Mouse (Mus musculus) liver, postnatal 0 days (tissue): ENCODE results near the gene 1700123O20Rik. TPM values are rescaled to one million over a fixed set of nuclear protein-coding genes. Genes with fewer than 3 reads are reported as not detected.

Experiments
- ATAC-seq: fragments of 200-750 bp; cut with Nextera tagmentation; 2 replicates; pipeline ENCODE4 v1.8.0; 2017; ENCODE audit warnings: mild to moderate bottlenecking, moderate library complexity
- DNase-seq: peaks from one replicate; pipeline ENCODE4 v3.0.0-alpha.2; 2016
- H3K27ac ChIP-seq: fragments of 300-500 bp; sonication (generic); 2 replicates; pipeline ENCODE4 v1.5.1; 2014; ENCODE audit warnings: antibody characterized with exemption, moderate library complexity, mild to moderate bottlenecking, low read depth
- H3K27me3 ChIP-seq: fragments of 300-500 bp; sonication (generic); 2 replicates; pipeline ENCODE4 v1.6.1; 2014; ENCODE audit warnings: low read length, control low read depth, mixed read lengths; ENCODE audit not compliant: insufficient read depth
- H3K36me3 ChIP-seq: fragments of 300-500 bp; sonication (generic); replicated peaks from 2 replicates; pipeline ENCODE4 v1.6.1; 2014; ENCODE audit warnings: mild to moderate bottlenecking, control low read depth, low read length, moderate library complexity, mixed read lengths; ENCODE audit not compliant: insufficient read depth
- H3K4me1 ChIP-seq: fragments of 300-500 bp; sonication (generic); 2 replicates; pipeline ENCODE4 v1.6.1; 2014; ENCODE audit warnings: antibody characterized with exemption, mild to moderate bottlenecking, control low read depth; ENCODE audit not compliant: insufficient read depth
- H3K4me2 ChIP-seq: fragments of 300-500 bp; sonication (generic); 2 replicates; pipeline ENCODE4 v1.6.1; 2014; ENCODE audit warnings: low read depth, mild to moderate bottlenecking, low read length, moderate library complexity, mixed read lengths
- H3K4me3 ChIP-seq: fragments of 300-500 bp; sonication (generic); 2 replicates; pipeline ENCODE4 v1.5.1; 2014; ENCODE audit warnings: low read depth, low read length
- H3K9ac ChIP-seq: fragments of 300-500 bp; sonication (generic); replicated peaks from 2 replicates; pipeline ENCODE4 v1.6.1; 2014; ENCODE audit warnings: mild to moderate bottlenecking, moderate library complexity
- H3K9me3 ChIP-seq: fragments of 300-500 bp; sonication (generic); 2 replicates; pipeline ENCODE4 v1.6.1; 2016; ENCODE audit warnings: mild to moderate bottlenecking, control low read depth, low read length, mixed read lengths
- CTCF ChIP-seq: sonication (generic); IDR thresholded peaks from 2 replicates; pipeline ENCODE4 v1.5.1; 2016; ENCODE audit warnings: antibody characterized with exemption, low read depth
- EP300 ChIP-seq: IDR thresholded peaks from 2 replicates; pipeline ENCODE4 v1.6.1; 2016; ENCODE audit warnings: antibody characterized with exemption, low read depth, mild to moderate bottlenecking
- WGBS: fragments of 180-500 bp; shearing (Covaris S2); extraction: QIAGEN DNeasy Blood & Tissue Kit; methylation state at CpG from one replicate; pipeline ENCODE4 v1.1.7; 2014; ENCODE audit not compliant: insufficient replicate concordance; 5-methylcytosine and 5-hydroxymethylcytosine counted together
- polyA plus RNA-seq: library from polyadenylated mRNA; unstranded; fragments of >200 nt; fragmentation: Nextera tagmentation; extraction: Ambion mirVana; gene quantifications from 2 replicates; pipeline ENCODE4 v1.2.1, GENCODE M21; 2015

Gene 1700123O20Rik
- polyA plus RNA-seq, 1 experiment from 2014 or later = 53.3 TPM

- TF ChIP-seq CTCF (no peak), EP300 (no peak)
- no peak overlapping the region for H3K4me2 ChIP-seq
- no peak overlapping the region for H3K9ac ChIP-seq
- H3K27ac ChIP-seq = no peak overlapping the region
- 0 out of 2 replicates have a peak, but pooled peaks cover 5% of the 10 kb centered on the region for H3K27me3 ChIP-seq
- DNase-seq (no peak), ATAC-seq (no peak)
- 91% methylated on average over 25 of the region's 25 CpGs for WGBS
- no peaks in the 10 kb centered on the region for H3K9me3 ChIP-seq
- no peak overlapping the region for H3K4me3 ChIP-seq
- H3K4me1 ChIP-seq = peaks cover 3% of the 10 kb centered on the region
- H3K36me3 ChIP-seq = peaks cover 54% of the 10 kb centered on the region
These were observed 43.6 kb upstream of the 1700123O20Rik start for GRCm38 (mm10) chr14:54642224-54642944.

DNA sequence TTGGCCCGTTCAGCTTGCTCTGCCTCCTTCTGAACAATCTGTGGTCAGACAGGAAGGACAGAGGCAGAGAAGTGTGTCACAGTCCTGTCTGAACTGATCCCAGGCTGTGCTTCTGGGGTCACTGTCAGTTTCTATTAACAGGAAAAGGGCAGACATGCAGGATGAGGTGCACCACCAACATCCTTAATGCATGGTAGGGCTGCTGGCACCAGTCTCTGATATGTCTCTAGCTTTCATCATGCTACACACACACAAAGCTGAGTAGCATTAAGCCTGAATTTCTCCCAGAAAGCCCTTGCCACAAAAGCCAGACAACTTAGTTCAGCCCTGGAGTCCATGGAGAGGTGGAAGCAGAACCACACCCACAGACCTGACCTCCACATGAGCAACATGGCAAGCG, 43.0 kb upstream of the 1700123O20Rik start:
- WGBS = 65% methylated on average over 2 of the region's 2 CpGs
- DNase-seq = no peak
- H3K36me3 ChIP-seq = peaks cover 60% of the 10 kb centered on the region
- no peak for ATAC-seq
- H3K4me3 ChIP-seq = no peak overlapping the region
- no peaks in the 10 kb centered on the region for H3K9me3 ChIP-seq
- H3K9ac ChIP-seq = no peak overlapping the region
- H3K4me2 ChIP-seq = no peak overlapping the region
- peaks cover 3% of the 10 kb centered on the region for H3K4me1 ChIP-seq
- TF ChIP-seq CTCF (no peak), EP300 (no peak)
- H3K27me3 ChIP-seq = 0 out of 2 replicates have a peak, but pooled peaks cover 5% of the 10 kb centered on the region
- H3K27ac ChIP-seq = no peak overlapping the region

DNA sequence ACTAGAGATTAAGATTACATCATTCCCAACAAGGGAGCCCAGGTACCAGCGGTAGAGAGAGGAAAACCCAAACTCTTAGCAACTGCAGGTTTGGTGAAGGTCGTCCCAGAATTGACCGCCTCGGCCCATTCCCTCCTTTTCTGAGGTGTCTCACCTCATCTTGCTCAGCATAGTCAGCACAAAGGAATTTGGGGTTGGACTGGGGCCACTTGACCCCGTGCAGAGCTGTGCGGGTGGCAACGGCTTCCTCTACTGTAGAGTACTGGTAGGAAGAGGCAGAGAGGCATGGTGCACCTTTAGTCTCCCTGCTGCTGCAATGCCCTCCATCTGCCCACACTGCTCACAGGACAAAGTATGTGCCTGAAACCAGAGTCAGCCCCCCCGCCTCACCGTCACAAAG, 41.7 kb upstream of the 1700123O20Rik start:
- Histone ChIP-seq H3K27me3 (0 out of 2 replicates have a peak, but pooled peaks cover 5% of the 10 kb centered on the region), H3K4me2 (no peak overlapping the region), H3K4me3 (no peak overlapping the region), H3K9me3 (no peaks in the 10 kb centered on the region), H3K9ac (no peak overlapping the region), H3K36me3 (peaks cover 70% of the 10 kb centered on the region), H3K27ac (no peak overlapping the region), H3K4me1 (peaks cover 3% of the 10 kb centered on the region)
- DNase-seq = no peak
- TF ChIP-seq EP300 (no peak), CTCF (no peak)
- ATAC-seq = no peak
- WGBS = 83% methylated on average over 9 of the region's 9 CpGs

DNA sequence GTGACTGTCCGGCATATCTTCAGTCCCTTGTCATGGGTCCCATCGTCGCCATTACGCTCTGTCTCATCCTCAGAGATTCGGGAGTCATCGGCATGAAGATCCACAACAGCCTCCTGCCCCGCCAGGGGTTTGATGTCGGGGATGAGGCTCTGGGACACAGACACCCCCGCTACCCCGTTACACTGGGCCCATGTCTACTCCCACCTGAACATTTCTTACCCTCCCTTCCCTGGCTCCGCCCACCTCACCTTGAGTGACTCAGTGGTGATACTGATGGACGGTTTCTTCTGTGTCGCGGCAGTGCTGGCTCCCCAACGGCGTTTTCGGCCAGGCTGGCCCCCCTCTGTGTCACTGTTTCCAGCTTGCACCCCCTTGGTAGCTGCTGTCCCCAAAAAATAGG, 39.6 kb upstream of the 1700123O20Rik start:
- Histone ChIP-seq H3K36me3 (peaks cover 90% of the 10 kb centered on the region), H3K9me3 (no peaks in the 10 kb centered on the region), H3K9ac (no peak overlapping the region), H3K4me1 (no peaks in the 10 kb centered on the region; the same call in 1 of the 2 replicates), H3K27ac (no peak overlapping the region), H3K27me3 (no peaks in the 10 kb centered on the region), H3K4me2 (no peak overlapping the region), H3K4me3 (no peak overlapping the region)
- TF ChIP-seq CTCF (no peak), EP300 (no peak)
- ATAC-seq (no peak), DNase-seq (no peak)
- WGBS = 92% methylated on average over 17 of the region's 17 CpGs

DNA sequence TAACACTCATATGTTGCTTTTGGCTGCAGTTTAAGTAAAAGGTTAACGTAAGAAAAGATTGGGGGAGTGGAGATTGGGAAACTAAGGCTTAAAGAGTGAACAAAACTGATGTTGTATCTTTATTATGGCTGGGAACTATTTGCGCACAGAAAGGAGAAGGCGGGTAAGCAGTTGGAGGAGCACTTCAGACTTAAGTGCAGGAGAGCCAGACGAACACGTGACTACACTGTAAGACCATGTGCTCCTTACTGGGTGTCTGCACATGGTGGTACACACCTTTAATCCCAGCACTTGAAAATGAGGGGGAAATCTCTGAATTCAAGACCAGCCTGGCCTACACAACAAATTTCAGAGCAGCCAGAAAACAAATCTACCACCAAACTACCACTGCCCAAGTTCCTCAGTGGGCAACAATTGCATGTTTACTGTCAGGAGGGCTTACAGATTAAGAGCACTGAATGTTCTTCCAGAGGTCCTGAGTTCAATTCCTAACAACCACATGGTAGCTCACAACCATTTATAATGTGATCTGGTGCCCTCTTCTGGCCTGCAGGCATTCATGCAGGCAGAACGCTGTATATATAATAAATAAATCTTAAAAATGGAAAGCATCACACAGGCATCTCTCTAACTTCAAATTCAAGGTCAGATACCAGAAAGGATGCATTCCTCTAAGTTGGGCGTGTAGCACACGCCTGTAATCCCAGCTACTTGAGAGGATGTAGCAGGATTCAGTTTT, 38.9 kb upstream of the 1700123O20Rik start:
- TF ChIP-seq CTCF (peak; percentile 54), EP300 (no peak)
- 89% methylated on average over 8 of the region's 8 CpGs for WGBS
- ATAC-seq (no peak), DNase-seq (no peak)
- Histone ChIP-seq H3K9ac (no peak overlapping the region), H3K4me2 (no peak overlapping the region), H3K9me3 (no peaks in the 10 kb centered on the region), H3K4me3 (no peak overlapping the region), H3K27me3 (no peaks in the 10 kb centered on the region), H3K36me3 (peaks cover 93% of the 10 kb centered on the region), H3K4me1 (no peaks in the 10 kb centered on the region; the same call in 1 of the 2 replicates), H3K27ac (no peak overlapping the region)

- H3K4me2 ChIP-seq = no peak overlapping the region
- TF ChIP-seq CTCF (no peak), EP300 (no peak)
- H3K9me3 ChIP-seq = no peaks in the 10 kb centered on the region
- H3K4me3 ChIP-seq = no peak overlapping the region
- ATAC-seq = no peak
- no peak overlapping the region for H3K27ac ChIP-seq
- H3K9ac ChIP-seq = no peak overlapping the region
- H3K36me3 ChIP-seq = peaks cover 85% of the 10 kb centered on the region
- no peak for DNase-seq
- peaks cover 8% of the 10 kb centered on the region for H3K4me1 ChIP-seq
- no peaks in the 10 kb centered on the region for H3K27me3 ChIP-seq
- 60% methylated on average over 4 of the region's 4 CpGs for WGBS
These were observed 38.1 kb upstream of the 1700123O20Rik start for GRCm38 (mm10) chr14:54647900-54648299.
